Mouse (Mus musculus): ENCODE results near the gene Wnt7a. TPM values are rescaled to one million over a fixed set of nuclear protein-coding genes. Genes with fewer than 3 reads are reported as not detected.

The Wnt7a gene
- total and polyA plus RNA-seq, 2 experiments, result not detected

GRCm38 (mm10) chr6:91324752-91325151 is 86.4 kb downstream of the Wnt7a start:
- H3K4me1 ChIP-seq (ENCODE audit: control insufficient read depth, insufficient read depth, low read length), result no peaks in the 10 kb centered on the region
- TF ChIP-seq POLR2A (IDR thresholded peaks at IDR 0.05; ENCODE audit: extremely low read depth, insufficient read depth, low read length), result no peak
- TF ChIP-seq CTCF (IDR thresholded peaks at IDR 0.05; ENCODE audit: low read depth, low read length), result no peak

DNA sequence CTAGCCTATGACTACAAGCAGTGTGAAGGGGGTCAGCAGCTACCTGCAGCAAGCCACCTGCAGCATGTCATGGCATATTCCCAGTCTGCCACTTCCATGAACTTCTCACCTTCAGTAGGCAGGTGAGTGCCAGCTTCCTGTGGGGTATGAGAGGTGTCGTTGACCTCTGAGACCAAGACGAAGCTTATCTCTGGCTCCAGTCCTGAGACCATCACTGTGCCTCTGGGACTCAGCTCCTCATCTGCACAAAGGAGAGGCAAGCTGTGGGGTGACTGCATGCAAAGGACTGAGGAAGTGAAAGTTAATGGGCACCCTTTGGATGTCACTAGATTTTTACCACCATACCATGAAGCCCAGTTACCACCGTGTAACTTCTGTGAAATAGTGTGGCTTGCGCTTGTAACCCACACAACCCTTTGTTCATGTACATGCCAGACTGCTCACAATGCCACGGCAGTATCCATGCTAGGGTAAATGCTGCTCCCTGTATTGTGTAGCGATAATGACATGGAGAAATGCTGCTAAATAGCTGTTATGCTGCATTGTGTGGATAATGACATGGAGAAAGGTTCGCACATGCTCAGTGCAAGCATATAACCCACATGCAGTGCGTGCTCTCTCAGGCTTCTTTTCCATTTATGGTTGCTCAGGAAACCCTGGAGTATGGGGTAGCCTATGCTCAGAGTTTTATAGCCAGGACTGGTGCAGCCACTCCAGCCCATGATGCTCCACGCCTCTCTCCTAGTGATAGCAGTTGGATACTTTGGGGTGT is 89.0 kb downstream of the Wnt7a start:
- H3K4me3 ChIP-seq (ENCODE audit: insufficient read depth, low read depth, low read length), result no peak overlapping the region
- no peak overlapping the region for H3K27ac ChIP-seq (replicated peaks; ENCODE audit: insufficient read depth, low read depth, low read length)
- WGBS, result 86% methylated on average over 9 of the region's 9 CpGs
- H3K27me3 ChIP-seq (ENCODE audit: control insufficient read depth, insufficient read depth, low read length), result no peaks in the 10 kb centered on the region
- no peaks in the 10 kb centered on the region for H3K79me2 ChIP-seq (ENCODE audit: control insufficient read depth, insufficient read depth, low read length)
- no peaks in the 10 kb centered on the region for H3K4me1 ChIP-seq (ENCODE audit: control insufficient read depth, insufficient read depth, low read length)
- TF ChIP-seq POLR2A (IDR thresholded peaks at IDR 0.05; ENCODE audit: extremely low read depth, insufficient read depth, low read length) (no peak), CTCF (IDR thresholded peaks at IDR 0.05; ENCODE audit: low read depth, low read length) (no peak)
- DNase-seq (ENCODE audit: extremely low read depth, low read depth, low spot score), result no peak
- H3K9ac ChIP-seq (ENCODE audit: low read depth, low read length), result no peak overlapping the region
- no peaks in the 10 kb centered on the region for H3K36me3 ChIP-seq (ENCODE audit: control insufficient read depth, insufficient read depth, low read length)

More at GRCm38 (mm10) chr6:91324752-91325151, 86.4 kb downstream of the Wnt7a start:
- Histone ChIP-seq H3K9ac (ENCODE audit: low read depth, low read length) (no peak overlapping the region), H3K27ac (replicated peaks; ENCODE audit: insufficient read depth, low read depth, low read length) (no peak overlapping the region), H3K79me2 (ENCODE audit: control insufficient read depth, insufficient read depth, low read length) (no peaks in the 10 kb centered on the region), H3K36me3 (ENCODE audit: control insufficient read depth, insufficient read depth, low read length) (no peaks in the 10 kb centered on the region), H3K27me3 (ENCODE audit: control insufficient read depth, insufficient read depth, low read length) (no peaks in the 10 kb centered on the region), H3K4me3 (ENCODE audit: insufficient read depth, low read depth, low read length) (no peak overlapping the region)
- DNase-seq (ENCODE audit: extremely low read depth, low read depth, low spot score), result no peak
- 67% methylated on average over 11 of the region's 11 CpGs for WGBS

Other genes with a start within 250 kb of the Wnt7a start
- 1.4 and 2.3 TPM in 2 replicates for gene Fbln2, start 198.9 kb downstream of the Wnt7a start, total RNA-seq (2014; rRNA removed)
- 3.4 and 3.5 TPM in 2 replicates for gene Fbln2, start 198.9 kb downstream of the Wnt7a start, polyA plus RNA-seq (2012; rRNA removed)
- gene Chchd4, start 62.2 kb upstream of the Wnt7a start, total RNA-seq (2014; rRNA removed), result 4.2 and 5.4 TPM in 2 replicates
- 4.2 and 4.5 TPM in 2 replicates for gene Chchd4, start 62.2 kb upstream of the Wnt7a start, polyA plus RNA-seq (2012; rRNA removed)
- 4.5 and 7.6 TPM in 2 replicates for gene Tmem43, start 62.3 kb upstream of the Wnt7a start, total RNA-seq (2014; rRNA removed)
- gene Tmem43, start 62.3 kb upstream of the Wnt7a start, polyA plus RNA-seq (2012; rRNA removed), result 8.2 and 9.4 TPM in 2 replicates
- 12.4 and 12.6 TPM in 2 replicates for gene Xpc, start 104.5 kb upstream of the Wnt7a start, total RNA-seq (2014; rRNA removed)
- 4.5 and 5.6 TPM in 2 replicates for gene Xpc, start 104.5 kb upstream of the Wnt7a start, polyA plus RNA-seq (2012; rRNA removed)
- 11.5 and 19.6 TPM in 2 replicates for gene Lsm3, start 104.6 kb upstream of the Wnt7a start, total RNA-seq (2014; rRNA removed)
- gene Lsm3, start 104.6 kb upstream of the Wnt7a start, polyA plus RNA-seq (2012; rRNA removed), result 3.2 and 3.5 TPM in 2 replicates